In genomic region chr17:56913023-56913422, GRCm38 (mm10) we compare ENCODE assay signal across 25 mouse cellular contexts. TPM values are rescaled to one million over a fixed set of nuclear protein-coding genes. Genes with fewer than 3 reads are reported as not detected.
DNase-seq lines count a peak whose midpoint lies in the region; ATAC-seq and TF ChIP-seq lines count a peak whose summit lies in the region.
"Had no signal": no experiment of that assay in that cellular context is flagged by ENCODE, and none has a peak within 500 bp of the region (broad histone marks: within the 10 kb centered on the region; RNA-seq: fewer than 3 reads in every experiment).

No protein-coding gene starts in this region.

- peak; percentile 31 for ATAC-seq in activated CD4-positive, CD25-positive, alpha-beta regulatory T cell, adult 4 months
- ATAC-seq in common myeloid progenitor, adult 5-6 weeks (replicated peaks; ENCODE audit: low read depth, poor library complexity, severe bottlenecking), result peak; percentile 21; the same call in 1 of the 2 replicates
- ATAC-seq in megakaryocyte-erythroid progenitor cell, adult 5-6 weeks (replicated peaks; ENCODE audit: low FRiP score, low TSS enrichment, poor library complexity, severe bottlenecking), result peak; percentile 77
- ATAC-seq: forebrain, embryonic 14.5 days; forebrain, embryonic 16.5 days had no signal

- 63% methylated on average over 3 of the region's 3 CpGs for WGBS in spleen, adult 2 months

- no peak overlapping the region for H3K4me3 ChIP-seq in spleen, adult 2 months (ENCODE audit: extremely low read depth, insufficient read depth, insufficient read length)
- H3K4me3 ChIP-seq: embryonic facial prominence, embryonic 13.5 days; embryonic facial prominence, embryonic 15.5 days; erythroblast, embryonic 14.5 days; forebrain, embryonic 10.5 days; forebrain, embryonic 12.5 days had no signal

- H3K27me3 ChIP-seq in spleen, adult 2 months (ENCODE audit: control insufficient read depth, insufficient read depth, low read length), result no peaks in the 10 kb centered on the region
- H3K27me3 ChIP-seq: embryonic facial prominence, embryonic 13.5 days; embryonic facial prominence, embryonic 15.5 days; forebrain, embryonic 12.5 days had no signal

- no peaks in the 10 kb centered on the region; the same call in 1 of the 2 replicates for H3K4me1 ChIP-seq in spleen, adult 2 months (ENCODE audit: control insufficient read depth, insufficient read depth, insufficient read length)
- H3K4me1 ChIP-seq: embryonic facial prominence, embryonic 13.5 days; forebrain, embryonic 10.5 days; forebrain, embryonic 12.5 days had no signal

- 0 out of 2 replicates have a peak overlapping the region, but pooled peaks have one; percentile 12 for H3K27ac ChIP-seq in spleen, adult 2 months (ENCODE audit: insufficient read depth, low read length)
- H3K27ac ChIP-seq: embryonic facial prominence, embryonic 13.5 days; embryonic facial prominence, embryonic 15.5 days; forebrain, embryonic 10.5 days; forebrain, embryonic 12.5 days had no signal

- no peak for TF ChIP-seq CTCF in spleen, adult 2 months (IDR thresholded peaks at IDR 0.05; ENCODE audit: extremely low read depth, insufficient read depth, insufficient read length, insufficient replicate concordance)

- no peak for DNase-seq in spleen, adult 2 months (ENCODE audit: low read depth in 1 of 2, low spot score in 2 of 2)
- DNase-seq in spleen, adult 12 weeks (ENCODE audit: low spot score), result no peak
- no peak for DNase-seq in cerebellum, adult 9-11 months
- no peak for DNase-seq in right cerebral cortex, adult 18-20 months
- DNase-seq: adrenal gland, adult 8-10 months; adrenal gland, postnatal 14 days; adrenal gland, postnatal 36 days; cerebellum, adult 11-12 months; cerebellum, adult 2 months; cerebellum, adult 9-10 months; cerebellum, postnatal 14 days; embryo, embryonic 11 days had no signal

- no peak for TF ChIP-seq POLR2A in spleen, adult 2 months (IDR thresholded peaks at IDR 0.05; ENCODE audit: low read depth, low read length)

- no peaks in the 10 kb centered on the region; the same call in 1 of the 2 replicates for H3K36me3 ChIP-seq in spleen, adult 2 months (ENCODE audit: control insufficient read depth, insufficient read depth, low read length)

RNA-seq across cellular contexts. Expression of gene Mllt1, which starts 22.2 kb away (rescaled TPM):
- polyA plus RNA-seq in spleen, adult 2 months (2012; rRNA removed), result 36.2 and 46.1 TPM in 2 replicates
- polyA plus RNA-seq in activated CD4-positive, CD25-positive, alpha-beta regulatory T cell, adult 4 months (2017; shearing (Covaris generic)), result 1 to 10 TPM; 4.6 to 6.4 TPM
- total RNA-seq in common myeloid progenitor, adult 5-6 weeks (2017), result 22.4 and 23.7 TPM in 2 replicates
- 24.1 and 33.2 TPM in 2 replicates for total RNA-seq in megakaryocyte-erythroid progenitor cell, adult 5-6 weeks (2014; fragmentation: Nextera tagmentation)
- total RNA-seq in megakaryocyte-erythroid progenitor cell, adult 5-6 weeks (2017), result 12.2 and 17.3 TPM in 2 replicates

RNA-seq across cellular contexts. Expression of gene 1700061G19Rik, which starts 37.7 kb away (rescaled TPM):
- polyA plus RNA-seq in spleen, adult 2 months (2012; rRNA removed), result 0.09 and 0.21 TPM in 2 replicates
- under 1 TPM; 0.28 to 0.37 TPM for polyA plus RNA-seq in activated CD4-positive, CD25-positive, alpha-beta regulatory T cell, adult 4 months (2017; shearing (Covaris generic))
- total RNA-seq in common myeloid progenitor, adult 5-6 weeks (2017), result 0.05 TPM in 1 of 2 replicates, not detected in the other
- total RNA-seq in megakaryocyte-erythroid progenitor cell, adult 5-6 weeks (2014; fragmentation: Nextera tagmentation), result not detected in 2 replicates
- total RNA-seq in megakaryocyte-erythroid progenitor cell, adult 5-6 weeks (2017), result not detected in 2 replicates
- polyA plus RNA-seq: cerebellum, adult 2 months; erythroblast, embryonic 14.5 days had no signal

RNA-seq across cellular contexts. Expression of gene Acsbg2, which starts 38.8 kb away (rescaled TPM):
- polyA plus RNA-seq in spleen, adult 2 months (2012; rRNA removed), result not detected in 2 replicates
- polyA plus RNA-seq in activated CD4-positive, CD25-positive, alpha-beta regulatory T cell, adult 4 months (2017; shearing (Covaris generic)), result under 1 TPM in 1 of 2 experiments, not detected in 1; 0.21 TPM
- not detected in 2 replicates for total RNA-seq in common myeloid progenitor, adult 5-6 weeks (2017)
- not detected in 2 replicates for total RNA-seq in megakaryocyte-erythroid progenitor cell, adult 5-6 weeks (2014; fragmentation: Nextera tagmentation)
- total RNA-seq in megakaryocyte-erythroid progenitor cell, adult 5-6 weeks (2017), result not detected in 2 replicates
- total RNA-seq: MEL had no signal
- polyA plus RNA-seq: C2C12; embryonic facial prominence, embryonic 11.5 days; embryonic facial prominence, embryonic 13.5 days; erythroblast, embryonic 14.5 days; forebrain, embryonic 10.5 days; forebrain, embryonic 12.5 days; forebrain, embryonic 14.5 days; forebrain, embryonic 16.5 days had no signal

Comparison
In these comparisons a context has a peak if more than half of its experiments do, and no peak if none do; other contexts are left out.
1. ATAC-seq: peak in every context shown above with its lines; median percentile 77 in megakaryocyte-erythroid progenitor cell, adult 5-6 weeks; 31 in activated CD4-positive, CD25-positive, alpha-beta regulatory T cell, adult 4 months; 21 in common myeloid progenitor, adult 5-6 weeks.